Mouse (Mus musculus) c-Kit-negative CD71-positive TER-119-positive erythroid progenitor cells, embryonic 14.5 days (primary cell): Measurements from ENCODE around the gene Selplg.
"Not testable (repeated sequence)": the region's sequence is repeated elsewhere in the genome, so short reads cannot be mapped to it uniquely, and the experiment has no call there.

Experiments
- DNase-seq: peaks from one replicate; pipeline ENCODE4 v3.0.0-alpha.2; 2013; ENCODE audit warnings: low read depth, low spot score

Selplg gene

GRCm38 (mm10) chr5:113791197-113792095 lies 41.0 kb downstream of the Selplg start:
- no peak for DNase-seq

GRCm38 (mm10) chr5:113790453-113791196 lies 41.8 kb downstream of the Selplg start:
- DNase-seq, result no peak

GRCm38 (mm10) chr5:113789075-113789788 lies 43.2 kb downstream of the Selplg start:
- no peak for DNase-seq

DNA sequence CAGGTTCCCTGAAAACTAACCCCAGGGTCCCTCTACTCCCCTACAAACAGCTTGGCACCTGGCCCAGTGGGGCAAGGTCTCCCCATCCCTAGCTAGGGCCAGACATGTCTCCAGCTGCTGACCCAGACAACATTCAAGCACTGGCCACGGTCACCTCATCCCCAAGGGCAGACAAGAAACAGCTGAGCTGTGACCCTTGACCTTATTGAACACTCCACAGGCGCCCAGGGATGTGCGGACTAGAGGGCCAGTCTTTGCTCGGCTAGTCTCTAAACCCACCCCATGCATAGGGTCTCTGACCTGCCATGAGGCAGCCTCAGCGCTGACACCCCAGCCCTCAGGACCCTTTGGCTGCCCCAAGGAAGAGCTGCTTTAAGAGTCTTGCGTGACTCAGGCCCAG lies 43.8 kb downstream of the Selplg start:
- no peak for DNase-seq

DNA sequence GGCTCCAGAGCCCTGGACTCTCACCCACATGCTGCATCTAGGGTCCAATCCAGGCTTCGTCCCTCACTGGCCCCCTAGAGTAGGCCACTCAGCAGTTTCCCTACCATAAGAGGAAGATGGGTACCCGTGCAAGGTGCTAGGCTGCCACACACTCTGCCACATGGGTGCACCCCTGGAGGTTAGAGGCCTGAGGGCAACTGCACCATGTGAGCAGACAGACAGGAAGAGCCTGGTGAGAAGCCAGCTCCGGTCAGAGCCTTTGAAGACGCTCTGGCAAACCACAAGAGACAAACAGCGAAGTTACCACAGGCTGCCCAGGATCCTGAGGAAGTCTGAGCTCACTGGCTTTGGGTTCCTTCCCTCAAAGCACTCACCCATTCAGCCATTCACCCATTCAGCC lies 45.5 kb downstream of the Selplg start:
- DNase-seq, result no peak

- DNase-seq, result not testable (repeated sequence)
Measured at GRCm38 (mm10) chr5:113784104-113784503, 48.3 kb downstream of the Selplg start.

DNA sequence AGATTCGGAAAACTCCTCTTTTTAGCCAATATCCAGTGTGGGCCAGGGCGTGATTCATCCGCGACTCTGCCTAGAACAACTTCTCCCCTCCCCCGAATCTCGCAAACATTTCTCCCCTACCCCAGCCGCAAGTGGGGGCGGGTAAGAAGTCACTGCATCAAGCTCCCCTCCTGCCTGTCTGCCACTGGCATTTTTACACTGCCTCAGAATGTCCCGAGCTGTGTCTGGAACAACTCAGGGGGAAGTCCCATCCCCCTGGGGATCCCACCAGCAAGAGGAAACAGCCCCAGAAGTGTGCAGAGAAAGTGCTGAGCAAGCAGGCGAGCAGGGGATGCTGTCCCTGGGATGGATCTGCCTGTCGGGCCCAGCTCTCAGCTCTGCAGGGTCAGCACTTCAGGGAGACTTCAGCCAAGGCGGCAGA lies 48.9 kb downstream of the Selplg start:
- DNase-seq, result no peak

DNA sequence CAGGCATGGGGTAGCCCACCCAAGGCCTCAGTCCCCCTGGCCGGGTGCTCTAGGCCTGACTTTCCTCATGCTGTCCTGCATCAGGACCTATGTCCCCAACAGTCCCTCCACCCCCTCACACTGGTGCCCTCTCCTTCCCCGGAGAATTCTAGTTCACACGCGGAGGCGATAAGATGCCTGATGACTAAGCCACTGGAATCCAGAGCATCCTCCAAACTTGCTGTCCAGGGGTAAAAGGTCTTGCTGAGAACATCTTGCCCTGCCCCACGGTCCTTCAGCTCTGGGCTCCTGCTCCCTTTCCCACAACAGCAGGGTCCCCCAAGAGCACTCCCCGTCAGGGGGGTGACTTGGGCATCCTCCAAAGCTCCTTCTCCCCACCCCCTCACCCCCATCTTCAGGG lies 49.8 kb downstream of the Selplg start:
- DNase-seq, result no peak

DNA sequence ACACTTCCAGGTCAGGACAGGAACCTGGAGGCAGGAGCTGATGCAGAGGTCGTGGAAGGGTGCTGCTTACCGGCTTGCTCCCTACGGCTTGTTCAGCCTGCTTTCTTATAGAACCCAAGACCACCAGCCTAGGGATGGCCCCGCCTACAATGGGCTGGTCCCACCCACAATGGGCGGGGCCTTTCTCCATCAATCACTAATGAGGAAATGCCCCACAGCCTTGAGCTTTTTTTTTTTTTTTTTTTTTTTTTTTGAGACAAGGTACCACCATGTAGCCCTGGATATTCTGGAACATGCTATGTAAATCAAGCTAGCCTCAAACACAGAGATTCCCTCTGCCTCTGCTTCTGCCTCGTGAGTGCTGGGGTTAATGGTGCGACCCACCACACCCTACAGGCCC lies 50.6 kb downstream of the Selplg start:
- DNase-seq, result no peak

DNA sequence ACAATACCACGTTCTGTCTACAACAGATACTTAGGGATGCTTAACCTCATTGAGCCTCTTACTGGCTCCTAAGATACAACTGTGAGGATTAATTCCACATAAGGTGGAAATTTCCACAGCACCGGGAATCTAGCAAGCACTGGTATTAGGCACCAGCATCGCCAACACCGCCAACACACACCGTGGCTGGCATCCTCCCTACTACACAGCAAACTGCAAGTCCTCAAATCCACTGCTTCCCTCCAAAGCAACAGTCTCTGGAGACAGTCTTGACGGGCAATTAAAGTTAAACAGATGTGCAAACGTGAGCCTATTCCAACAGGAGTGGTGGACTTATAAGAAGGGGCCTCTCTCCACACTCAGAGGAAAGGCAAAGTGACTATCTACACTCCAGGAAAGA lies 51.2 kb downstream of the Selplg start:
- DNase-seq, result no peak

DNA sequence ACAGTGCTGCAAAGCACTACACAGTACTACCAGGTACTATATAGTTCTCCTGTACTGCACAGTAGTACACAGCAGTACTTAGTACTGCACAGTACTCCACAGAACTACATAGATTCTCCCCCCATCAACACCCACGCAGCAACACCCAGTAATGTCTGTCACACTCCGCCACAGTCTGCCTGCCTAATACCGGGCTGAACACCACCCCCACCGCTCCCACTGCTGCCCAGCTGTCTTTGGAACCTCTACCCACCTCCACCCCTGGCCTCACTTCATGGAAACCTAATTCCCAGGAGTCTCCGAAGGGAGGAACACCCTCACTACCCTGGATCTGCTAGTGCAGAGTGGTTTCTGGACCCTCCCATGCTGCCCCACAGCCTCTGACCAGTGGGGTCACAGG lies 51.7 kb downstream of the Selplg start:
- DNase-seq, result no peak

GRCm38 (mm10) chr5:113780082-113780752 lies 52.2 kb downstream of the Selplg start:
- no peak for DNase-seq

GRCm38 (mm10) chr5:113779569-113779968 lies 52.9 kb downstream of the Selplg start:
- DNase-seq, result no peak

DNA sequence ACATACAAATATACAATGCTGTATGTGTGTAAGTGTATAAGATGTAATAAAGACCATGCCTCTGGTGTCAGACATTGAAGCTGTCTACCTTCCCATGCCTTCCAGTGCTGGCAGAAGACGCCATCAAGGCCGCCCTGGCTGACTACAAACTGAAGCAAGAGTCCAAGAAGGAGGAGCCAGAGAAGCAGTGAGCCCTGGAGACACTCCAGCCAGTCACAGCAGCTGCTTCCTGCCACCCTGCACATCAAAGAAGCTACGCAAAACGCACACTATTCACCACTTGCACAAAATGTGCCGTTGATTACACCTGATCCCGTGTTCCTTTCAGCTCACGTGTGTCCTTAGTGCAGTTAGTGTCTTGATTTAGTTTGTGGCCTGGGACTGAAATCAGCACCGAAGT lies 54.7 kb downstream of the Selplg start:
- DNase-seq, result not testable (repeated sequence)

GRCm38 (mm10) chr5:113776896-113777226 lies 55.6 kb downstream of the Selplg start:
- DNase-seq, result no peak

DNA sequence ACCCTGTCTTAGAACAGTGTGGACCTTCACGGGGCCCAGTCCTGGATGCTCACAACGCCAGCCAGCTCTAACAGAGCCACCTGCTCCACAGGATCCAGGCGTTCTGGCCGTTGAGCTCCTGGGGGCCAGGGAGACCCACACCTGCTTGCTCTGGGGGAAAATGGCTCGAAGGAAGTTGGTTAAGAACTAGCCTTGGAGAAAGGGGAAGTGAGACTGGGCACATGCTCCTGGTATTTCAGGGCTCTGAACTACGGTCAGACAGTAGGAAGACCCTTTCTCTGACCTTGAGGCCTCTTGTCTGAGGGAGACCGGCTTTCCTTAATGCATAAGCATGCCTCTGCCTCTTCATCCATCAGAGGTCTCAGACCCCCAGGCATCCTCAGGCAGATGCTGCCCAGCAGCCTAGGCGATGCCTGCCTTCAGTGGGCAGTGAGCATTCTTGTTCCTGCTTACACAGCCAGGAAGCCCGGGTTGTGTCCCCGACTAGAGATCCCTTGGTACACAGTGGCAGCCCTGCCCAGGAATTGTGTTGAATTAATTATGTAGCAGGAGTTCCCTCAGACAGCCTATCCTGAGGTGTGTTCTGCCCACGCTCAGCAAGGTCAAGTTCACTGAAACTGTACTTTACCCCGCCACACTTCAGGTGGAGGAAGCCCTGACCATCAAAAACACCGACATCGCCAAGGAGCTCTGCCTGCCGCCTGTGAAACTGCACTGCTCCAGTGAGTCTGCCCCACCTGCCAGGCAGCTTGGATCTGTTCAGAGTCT lies 56.1 kb downstream of the Selplg start:
- no peak for DNase-seq

GRCm38 (mm10) chr5:113775585-113775984 lies 56.9 kb downstream of the Selplg start:
- DNase-seq, result no peak

DNA sequence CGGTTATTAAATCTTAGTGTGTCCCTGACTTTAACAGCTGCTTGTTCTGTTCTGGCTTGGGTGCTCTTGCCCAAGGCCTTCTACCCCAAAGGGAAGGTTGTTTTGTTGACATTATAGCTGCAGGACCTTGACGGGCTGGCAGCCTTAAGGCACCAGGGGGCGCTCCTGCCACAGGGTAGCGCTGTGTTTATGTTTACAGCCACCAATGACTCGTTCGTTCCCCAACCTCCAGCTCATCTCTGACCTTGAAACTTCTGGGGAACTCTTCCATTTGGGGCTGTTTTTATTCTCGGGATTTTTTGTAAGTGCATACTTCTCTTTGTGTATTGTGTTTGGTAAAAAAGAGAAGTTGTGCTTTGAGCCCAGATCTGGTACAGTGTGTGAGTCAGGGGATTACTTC lies 58.8 kb downstream of the Selplg start:
- peak; percentile 83 for DNase-seq

- DNase-seq, result peak; percentile 30
Measured at GRCm38 (mm10) chr5:113772905-113773519, 59.4 kb downstream of the Selplg start.

DNA sequence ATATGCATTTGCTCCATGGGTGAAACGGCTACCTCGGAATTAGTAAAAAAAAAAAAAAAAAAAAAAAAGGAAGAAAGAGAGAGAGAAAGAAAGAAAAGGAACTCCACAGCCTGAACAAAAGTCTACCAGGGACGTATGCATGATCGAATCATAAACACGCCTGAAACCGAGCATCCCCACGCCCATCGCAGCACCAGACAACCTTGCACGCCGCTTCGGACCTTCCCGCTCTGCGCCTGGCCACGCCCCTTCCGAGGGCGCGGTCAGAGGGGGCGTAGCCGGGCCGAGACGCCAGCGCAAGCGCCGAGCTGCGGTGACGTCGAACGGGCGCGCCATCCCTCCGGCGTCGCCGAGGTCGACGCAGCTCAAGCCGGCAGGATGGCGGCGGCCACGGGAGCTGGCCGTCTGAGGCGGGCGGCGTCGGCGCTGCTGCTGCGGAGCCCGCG lies 60.0 kb downstream of the Selplg start, which contains the start of the genes Sart3 and Iscu:
Gene Sart3, minus strand, starts transcription at position 61 of the 446 bp plus-strand sequence.
Gene Iscu, plus strand, starts transcription at position 299 of the 446 bp plus-strand sequence.
- DNase-seq, result peak; percentile 89
